Mouse (Mus musculus) pancreas, adult 10 weeks (tissue): ENCODE measurements around the gene Nos2. TPM values are rescaled to one million over a fixed set of nuclear protein-coding genes. Genes with fewer than 3 reads are reported as not detected.

ENCODE experiments used
- polyA plus RNA-seq: library from polyadenylated mRNA; stranded (reverse); fragments of 350-450 nt; fragmentation: Illumina TruSeq; extraction: RNeasy Lipid Tissue Mini Kit (QIAGEN cat#74804); gene quantifications from one replicate; pipeline ENCODE4 v1.2.3, GENCODE M21; 2015; ENCODE audit warnings: low read depth, low replicate concordance; ENCODE audit not compliant: insufficient read depth

Nos2 gene
- not detected for polyA plus RNA-seq

GRCm38 (mm10) chr11:78920411-78920939 lies at the start of gene Nos2:
TSS of gene Nos2 (plus strand) at chr11:78920787.

DNA sequence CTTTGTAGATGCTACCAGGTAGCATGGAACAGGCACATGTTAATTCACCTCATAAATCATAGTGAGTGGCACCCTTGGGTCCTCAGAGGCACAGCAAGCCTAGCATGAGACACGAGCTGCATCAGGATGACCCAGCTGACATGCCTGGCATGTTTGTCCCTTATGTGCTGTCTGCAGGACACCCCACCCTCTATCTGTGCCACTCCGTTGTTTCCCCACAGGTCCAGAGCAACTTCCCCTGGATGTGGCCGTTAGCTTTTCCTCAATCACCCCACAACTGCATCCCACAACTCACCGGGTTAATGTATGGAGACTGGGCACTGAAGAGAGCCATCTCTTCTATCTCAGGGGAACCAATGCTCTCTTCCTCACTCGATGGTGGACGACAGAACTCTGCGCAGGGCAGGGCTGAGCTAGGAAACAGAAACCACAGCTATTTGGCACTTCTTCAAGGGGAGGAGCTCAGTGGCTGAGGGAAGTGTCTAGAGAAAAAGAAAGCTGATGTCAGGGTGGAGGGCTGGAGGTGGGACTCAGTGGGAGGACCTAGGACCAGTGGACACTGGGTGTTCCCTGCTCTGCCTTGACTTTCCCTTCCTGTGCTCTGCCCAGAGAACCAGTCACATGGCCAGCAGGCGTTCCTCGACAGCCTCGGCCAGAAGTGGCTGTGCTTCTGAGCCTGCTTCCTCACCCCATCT lies 64.0 kb downstream of the Nos2 start, which contains the start of gene Lgals9:
Lgals9 (minus strand) TSS at position 464 of the 695 bp plus-strand sequence.

Other genes starting within 250 kb of the Nos2 start
- gene Nlk, start 223.4 kb upstream of the Nos2 start, polyA plus RNA-seq, result 6.3 TPM
- 4.7 TPM for gene Ccnq, start 169.1 kb upstream of the Nos2 start, polyA plus RNA-seq
- 5.3 TPM for gene Lyrm9, start 94.2 kb upstream of the Nos2 start, polyA plus RNA-seq
- gene Lgals9, start 64.2 kb downstream of the Nos2 start, polyA plus RNA-seq, result 26.2 TPM
- gene Ksr1, start 225.6 kb downstream of the Nos2 start, polyA plus RNA-seq, result 2.2 TPM